Mouse (Mus musculus) splenic B cell, adult 2 months (primary cell): ENCODE results near the gene Hdgfl2.
"Not testable (repeated sequence)": the region's sequence is repeated elsewhere in the genome, so short reads cannot be mapped to it uniquely, and the experiment has no call there.

ENCODE experiments used
- DNase-seq: peaks from one replicate; pipeline ENCODE4 v3.0.0-alpha.2; 2011; ENCODE audit warnings: low read depth, low spot score
- H3K27me3 ChIP-seq: 2 replicates; pipeline ENCODE4 v1.6.1; 2012; ENCODE audit warnings: mild to moderate bottlenecking, low read length, moderate library complexity, mixed read lengths; ENCODE audit not compliant: control insufficient read depth, poor library complexity, insufficient read depth, severe bottlenecking
- H3K36me3 ChIP-seq: 2 replicates; pipeline ENCODE4 v1.6.1; 2012; ENCODE audit warnings: mild to moderate bottlenecking, low read length, moderate library complexity, mixed read lengths; ENCODE audit not compliant: control insufficient read depth, poor library complexity, insufficient read depth, severe bottlenecking

Gene Hdgfl2

DNA sequence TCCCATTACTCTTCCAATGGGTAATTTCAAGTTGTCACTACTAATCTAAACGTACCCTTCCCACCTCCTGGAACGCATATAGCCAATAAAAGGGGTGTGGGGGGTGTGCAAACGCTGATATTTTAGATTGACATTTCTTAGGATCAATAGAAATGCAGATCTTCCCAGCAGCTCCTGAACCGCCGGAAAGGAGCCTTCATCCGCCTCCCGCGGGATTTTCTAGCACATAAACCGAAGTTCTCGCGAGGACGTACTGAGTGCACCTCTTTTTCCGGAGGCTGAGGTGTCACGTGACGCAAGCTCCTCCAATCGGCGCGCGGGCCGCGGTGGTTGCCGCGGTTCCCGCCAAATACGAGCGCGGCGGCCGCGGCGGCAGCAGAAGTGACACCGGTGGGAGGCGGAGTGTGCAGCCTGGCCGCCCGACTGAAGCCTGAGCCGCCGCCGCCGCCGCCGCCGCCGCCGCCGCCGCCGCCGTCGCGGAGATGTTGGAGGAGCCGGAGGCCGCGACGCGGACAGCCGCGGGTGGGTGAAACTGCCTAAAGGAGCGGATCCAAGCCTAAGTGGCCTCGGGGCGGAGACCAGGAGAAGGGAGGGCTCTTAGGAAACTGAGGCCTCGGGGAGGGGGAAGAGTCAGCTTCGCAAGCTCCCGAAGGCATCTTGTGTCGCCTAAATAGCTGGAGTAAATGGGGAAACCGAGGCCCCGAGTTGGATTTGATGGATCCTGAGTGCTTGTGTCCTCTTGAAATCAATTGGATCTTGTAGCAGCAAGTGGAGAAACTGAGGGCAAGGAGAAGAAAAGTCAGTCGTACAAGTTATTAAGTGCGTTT lies 39.2 kb upstream of the Hdgfl2 start, which contains the start of gene Chaf1a:
Gene Chaf1a, plus strand, starts transcription at position 410 of the 827 bp plus-strand sequence.
- DNase-seq: peak; percentile 97

DNA sequence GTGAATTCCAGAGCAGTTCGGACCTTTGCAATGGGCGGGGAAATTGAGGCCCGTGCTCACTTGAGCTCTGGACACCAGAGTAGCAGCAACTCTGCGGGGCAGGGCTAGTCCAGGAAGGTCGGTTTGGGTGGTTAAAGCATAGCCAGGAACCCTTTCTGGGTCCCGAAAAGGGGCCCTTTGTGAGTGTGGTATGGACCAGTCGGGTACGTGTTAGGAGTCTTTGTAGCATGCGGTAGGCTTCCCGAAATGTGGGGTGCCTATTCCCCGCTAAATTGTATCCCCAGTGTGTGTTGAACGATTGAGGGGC lies 38.6 kb upstream of the Hdgfl2 start:
- no peak for DNase-seq
- no peaks in the 10 kb centered on the region for H3K36me3 ChIP-seq
- H3K27me3 ChIP-seq: no peaks in the 10 kb centered on the region

More for the DNA sequence above, 39.2 kb upstream of the Hdgfl2 start, which contains the start of gene Chaf1a:
- Histone ChIP-seq H3K36me3 (no peaks in the 10 kb centered on the region), H3K27me3 (no peaks in the 10 kb centered on the region)

- no peak for DNase-seq
- H3K36me3 ChIP-seq: no peaks in the 10 kb centered on the region
- H3K27me3 ChIP-seq: no peaks in the 10 kb centered on the region
Measured at GRCm38 (mm10) chr17:56051369-56051768, 28.1 kb upstream of the Hdgfl2 start.

- no peak for DNase-seq
- no peaks in the 10 kb centered on the region for H3K27me3 ChIP-seq
Measured at GRCm38 (mm10) chr17:56054938-56055337, 24.5 kb upstream of the Hdgfl2 start.

DNA sequence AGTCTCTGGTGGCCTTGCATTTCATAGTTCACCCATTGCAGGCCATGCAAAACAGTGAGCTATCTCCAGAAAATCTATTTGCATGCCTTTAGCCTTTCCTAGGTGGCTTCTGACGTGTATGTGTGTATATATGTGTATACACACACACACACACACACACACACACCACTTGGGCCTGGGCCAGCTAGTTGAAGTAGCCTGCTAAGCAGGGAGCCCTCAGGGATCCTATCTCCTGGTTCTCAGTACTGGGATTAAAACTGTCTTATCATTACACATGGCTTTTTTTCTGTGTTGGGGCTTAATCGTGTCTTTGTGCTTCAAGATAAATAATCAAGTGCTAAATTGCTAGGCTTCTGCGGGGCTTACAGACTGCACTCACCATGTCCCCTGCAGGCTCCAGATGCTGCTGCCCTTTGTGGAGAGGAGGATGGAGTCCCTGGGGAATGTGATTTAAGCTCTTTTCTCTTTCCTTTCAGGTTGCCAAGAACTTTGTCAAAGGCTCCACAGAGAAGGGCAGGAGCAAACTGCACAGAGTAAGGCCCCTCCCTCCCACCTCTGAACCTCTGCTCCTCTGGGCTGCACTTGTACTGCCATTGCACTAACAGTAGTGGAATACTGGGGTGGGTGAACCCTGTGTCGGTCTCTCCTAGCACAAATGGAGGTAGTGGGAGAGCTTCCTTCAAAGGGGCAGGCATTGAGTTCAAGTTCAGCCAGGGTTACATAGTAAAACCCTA lies 23.3 kb upstream of the Hdgfl2 start:
- Histone ChIP-seq H3K36me3 (no peaks in the 10 kb centered on the region), H3K27me3 (no peaks in the 10 kb centered on the region)
- no peak for DNase-seq

More at GRCm38 (mm10) chr17:56054938-56055337, 24.5 kb upstream of the Hdgfl2 start:
- H3K36me3 ChIP-seq: no peaks in the 10 kb centered on the region

DNA sequence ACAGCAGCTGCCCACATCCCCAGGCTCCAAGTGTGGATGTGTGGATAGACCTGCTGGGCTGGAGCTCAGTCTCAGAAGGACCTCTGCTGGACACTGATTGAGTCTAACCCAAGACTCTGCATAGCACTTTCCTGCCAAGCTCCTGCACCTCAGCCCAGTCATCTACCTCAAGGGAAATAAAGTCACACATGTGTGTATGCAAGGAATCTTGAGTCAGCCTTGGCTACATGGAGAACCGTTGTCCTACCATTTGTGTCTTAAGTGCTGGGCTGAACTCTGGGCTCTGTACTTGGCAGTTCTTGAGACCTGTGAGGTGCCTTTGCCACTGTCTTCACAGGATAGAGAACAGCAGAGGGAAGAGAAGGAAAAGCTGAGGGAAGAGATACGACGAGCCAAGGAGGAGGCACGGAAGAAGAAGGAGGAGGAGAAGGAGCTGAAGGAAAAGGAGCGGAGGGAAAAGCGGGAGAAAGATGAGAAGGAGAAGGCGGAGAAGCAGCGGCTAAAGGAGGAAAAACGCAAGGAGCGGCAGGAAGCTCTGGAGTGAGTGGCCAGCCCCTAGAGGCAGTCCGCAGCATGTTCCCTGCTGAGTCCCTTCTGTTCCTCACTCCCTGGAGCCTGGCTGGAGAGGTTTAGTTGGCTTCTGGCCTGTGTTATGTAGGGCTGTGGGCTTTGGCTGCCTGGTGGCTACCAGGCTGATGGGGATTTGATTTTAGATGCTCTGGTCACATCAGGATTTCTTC lies 21.9 kb upstream of the Hdgfl2 start:
- Histone ChIP-seq H3K36me3 (no peaks in the 10 kb centered on the region; the same call in 1 of the 2 replicates), H3K27me3 (no peaks in the 10 kb centered on the region)
- no peak for DNase-seq

DNA sequence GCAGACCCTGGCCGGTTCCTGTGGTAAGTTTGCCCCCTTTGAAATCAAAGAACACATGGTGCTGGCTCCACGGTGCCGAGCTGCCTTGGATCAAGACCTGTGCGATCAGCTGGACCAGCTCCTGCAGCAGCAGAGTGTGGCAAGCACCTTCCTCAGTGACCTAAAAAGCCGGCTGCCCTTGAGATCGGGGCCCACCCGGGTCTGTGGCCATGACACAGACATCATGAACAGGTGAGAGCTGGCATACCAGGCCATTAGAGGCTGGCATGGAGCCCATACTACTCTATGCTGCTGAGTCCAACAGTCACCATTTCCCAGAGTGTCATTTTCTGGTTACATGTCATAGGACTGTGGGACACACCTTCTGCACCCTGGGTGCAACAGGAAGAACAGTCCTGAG lies 17.4 kb upstream of the Hdgfl2 start:
- no peak for DNase-seq
- Histone ChIP-seq H3K27me3 (no peaks in the 10 kb centered on the region), H3K36me3 (no peaks in the 10 kb centered on the region; the same call in 1 of the 2 replicates)

DNA sequence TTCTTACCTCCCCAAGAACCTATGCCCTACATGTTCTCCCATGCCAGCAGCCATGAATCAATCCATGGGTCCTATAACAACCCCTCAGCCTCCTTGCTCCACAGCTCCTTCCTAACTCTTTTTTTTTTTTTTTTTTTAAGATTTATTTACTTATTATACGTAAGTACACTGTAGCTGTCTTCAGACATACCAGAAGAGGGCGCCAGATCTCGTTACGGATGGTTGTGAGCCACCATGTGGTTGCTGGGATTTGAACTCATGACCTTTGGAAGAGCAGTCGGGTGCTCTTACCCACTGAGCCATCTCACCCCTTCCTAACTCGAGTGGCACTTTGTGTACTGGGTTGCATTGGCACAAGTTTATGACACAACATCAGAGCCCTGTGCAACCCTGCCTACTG lies 13.7 kb upstream of the Hdgfl2 start:
- DNase-seq: peak; percentile 19
- not testable (repeated sequence) for H3K27me3 ChIP-seq

GRCm38 (mm10) chr17:56066451-56066850 lies 13.0 kb upstream of the Hdgfl2 start:
- H3K36me3 ChIP-seq: peaks cover 8% of the 10 kb centered on the region
- DNase-seq: no peak
- no peaks in the 10 kb centered on the region for H3K27me3 ChIP-seq

More for the DNA sequence above, 13.7 kb upstream of the Hdgfl2 start:
- H3K36me3 ChIP-seq: not testable (repeated sequence)

DNA sequence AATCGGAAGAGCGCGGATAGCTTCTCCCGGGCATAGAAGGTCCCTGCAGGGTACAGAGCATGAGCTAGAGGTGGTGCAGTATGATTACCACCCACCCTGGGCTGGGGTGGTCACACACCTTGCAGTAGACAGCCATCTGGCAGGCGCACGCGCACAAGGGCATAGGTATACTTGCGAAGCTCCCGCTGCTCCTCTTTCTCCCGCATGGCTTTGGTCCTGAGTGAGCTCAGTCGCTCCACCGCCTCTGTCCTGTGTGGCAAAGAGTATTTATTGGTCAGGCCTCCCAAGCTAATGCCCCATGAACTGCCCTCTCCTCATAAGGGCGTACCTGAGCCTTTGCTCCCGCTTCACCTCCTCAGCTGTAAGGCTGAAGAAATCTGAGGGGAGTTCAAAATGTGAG lies 10.4 kb upstream of the Hdgfl2 start:
- no peaks in the 10 kb centered on the region for H3K27me3 ChIP-seq
- DNase-seq: no peak
- H3K36me3 ChIP-seq: peaks cover 14% of the 10 kb centered on the region

DNA sequence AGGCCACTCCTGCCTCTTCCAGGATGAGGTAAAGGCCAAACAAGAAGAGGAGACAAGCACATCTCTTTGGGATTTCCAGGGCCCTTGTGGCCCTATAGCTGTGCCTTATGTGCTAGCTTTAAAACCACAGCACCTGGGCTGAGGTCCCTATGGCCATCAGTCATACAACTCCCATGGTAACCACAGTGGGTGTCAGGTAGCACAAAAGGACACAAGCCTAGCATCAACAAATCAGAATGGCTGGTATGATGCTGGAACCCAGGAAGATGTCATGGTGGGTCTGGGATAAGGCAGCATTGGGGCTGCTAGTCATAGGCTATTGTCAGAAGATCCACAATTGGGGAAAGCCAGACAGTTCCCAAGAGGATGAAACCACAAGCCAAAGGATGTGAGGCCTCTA lies 8.3 kb upstream of the Hdgfl2 start:
- H3K36me3 ChIP-seq: peaks cover 14% of the 10 kb centered on the region

DNA sequence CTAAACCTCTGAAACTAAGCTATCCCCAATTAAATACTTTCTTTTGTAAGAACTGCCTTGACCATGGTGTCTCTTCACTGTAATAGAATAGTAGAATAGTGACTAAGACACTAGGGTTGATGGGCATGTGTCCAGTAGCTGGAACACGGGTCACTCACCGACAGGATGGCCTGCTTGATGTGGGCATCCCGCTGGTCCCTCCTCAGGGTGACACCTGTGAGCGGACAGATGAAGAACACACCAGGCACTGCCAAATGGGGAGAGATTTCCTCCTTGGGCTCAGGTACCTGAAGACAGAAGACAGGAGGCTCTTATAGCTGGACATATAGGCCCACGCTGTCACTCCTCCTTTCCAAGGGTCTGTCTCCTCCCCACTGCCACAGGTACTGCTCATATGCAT lies 7.2 kb upstream of the Hdgfl2 start:
- Histone ChIP-seq H3K36me3 (peaks cover 14% of the 10 kb centered on the region), H3K27me3 (no peaks in the 10 kb centered on the region)
- DNase-seq: no peak

More for the DNA sequence above, 8.3 kb upstream of the Hdgfl2 start:
- no peaks in the 10 kb centered on the region for H3K27me3 ChIP-seq
- DNase-seq: no peak

- H3K36me3 ChIP-seq: peaks cover 14% of the 10 kb centered on the region
- no peaks in the 10 kb centered on the region for H3K27me3 ChIP-seq
Measured at GRCm38 (mm10) chr17:56074097-56074826, 5.2 kb upstream of the Hdgfl2 start.

DNA sequence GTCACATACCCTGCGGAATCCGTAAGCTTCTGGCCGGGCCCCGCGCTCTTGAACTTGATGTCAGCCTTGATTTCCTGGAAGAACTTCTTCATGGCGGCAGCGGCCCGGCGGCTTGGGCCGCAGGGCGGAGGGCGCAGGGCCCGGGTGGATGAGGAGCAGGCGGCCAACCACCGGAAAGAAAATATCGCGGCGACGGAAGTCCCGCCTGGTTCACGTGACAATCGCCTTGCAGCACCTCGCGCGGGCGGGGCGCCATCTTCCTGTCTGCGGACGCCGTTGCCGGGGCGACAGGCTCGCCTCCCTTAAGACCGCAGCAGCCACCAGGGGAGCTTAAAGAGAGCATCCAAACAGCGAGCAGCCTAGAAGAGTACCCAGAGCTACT lies 4.6 kb upstream of the Hdgfl2 start, which contains the start of gene Ubxn6:
Gene Ubxn6, minus strand, starts transcription at position 202 of the 382 bp plus-strand sequence.
- H3K36me3 ChIP-seq: peaks cover 10% of the 10 kb centered on the region
- DNase-seq: peak; percentile 98
- no peaks in the 10 kb centered on the region for H3K27me3 ChIP-seq

More at GRCm38 (mm10) chr17:56074097-56074826, 5.2 kb upstream of the Hdgfl2 start:
- DNase-seq: peak; percentile 91
